Mouse (Mus musculus) thymus, adult 2 months (tissue): ENCODE data around the gene Fam25c. TPM values are rescaled to one million over a fixed set of nuclear protein-coding genes. Genes with fewer than 3 reads are reported as not detected.

Source experiments
- DNase-seq: peaks from one replicate; pipeline ENCODE4 v3.0.0; 2021
- H3K27ac ChIP-seq: fragments of 200-500 bp; 2 replicates; pipeline ENCODE4 v1.5.1; 2012; ENCODE audit warnings: low read length, control low read depth; ENCODE audit not compliant: control insufficient read depth, insufficient read depth
- H3K27me3 ChIP-seq: fragments of 200-500 bp; 2 replicates; pipeline ENCODE4 v1.6.1; 2012; ENCODE audit warnings: mild to moderate bottlenecking, low read length, moderate library complexity, mixed read lengths; ENCODE audit not compliant: control insufficient read depth, insufficient read depth
- H3K36me3 ChIP-seq: fragments of 200-500 bp; 2 replicates; pipeline ENCODE4 v1.6.1; 2012; ENCODE audit warnings: mild to moderate bottlenecking, low read length, moderate library complexity; ENCODE audit not compliant: control insufficient read depth, insufficient read depth
- H3K4me1 ChIP-seq: fragments of 200-500 bp; replicated peaks from 2 replicates; pipeline ENCODE4 v1.6.1; 2012; ENCODE audit warnings: low read length; ENCODE audit not compliant: control insufficient read depth, insufficient read depth
- H3K4me3 ChIP-seq: fragments of 200-500 bp; 2 replicates; pipeline ENCODE4 v1.5.1; 2012; ENCODE audit warnings: mild to moderate bottlenecking, low read length, control low read depth, moderate library complexity; ENCODE audit not compliant: control insufficient read depth, insufficient read depth
- CTCF ChIP-seq: fragments of 200-500 bp; IDR thresholded peaks from 2 replicates; pipeline ENCODE4 v1.5.1; 2012; ENCODE audit warnings: mild to moderate bottlenecking, control low read depth, low read length, moderate library complexity, borderline replicate concordance; ENCODE audit not compliant: control insufficient read depth, poor library complexity, insufficient read depth; ENCODE audit errors: extremely low read depth
- POLR2A ChIP-seq: fragments of 200-500 bp; IDR thresholded peaks from 2 replicates; pipeline ENCODE4 v1.6.1; 2012; ENCODE audit warnings: mild to moderate bottlenecking, low read length, control low read depth, moderate library complexity; ENCODE audit not compliant: control insufficient read depth, poor library complexity, insufficient read depth; ENCODE audit errors: extremely low read depth
- WGBS: fragments of 180-500 bp; shearing (Covaris S2); methylation state at CpG from one replicate; pipeline ENCODE4 v1.1.7; 2018; 5-methylcytosine and 5-hydroxymethylcytosine counted together
- polyA plus RNA-seq: library from polyadenylated mRNA; depleted of rRNA; stranded (reverse); fragments of >200 nt; gene quantifications from 2 replicates; pipeline ENCODE4 v1.2.3, GENCODE M21; 2012

The Fam25c gene
- polyA plus RNA-seq, 1 experiment = 2.2 TPM

DNA sequence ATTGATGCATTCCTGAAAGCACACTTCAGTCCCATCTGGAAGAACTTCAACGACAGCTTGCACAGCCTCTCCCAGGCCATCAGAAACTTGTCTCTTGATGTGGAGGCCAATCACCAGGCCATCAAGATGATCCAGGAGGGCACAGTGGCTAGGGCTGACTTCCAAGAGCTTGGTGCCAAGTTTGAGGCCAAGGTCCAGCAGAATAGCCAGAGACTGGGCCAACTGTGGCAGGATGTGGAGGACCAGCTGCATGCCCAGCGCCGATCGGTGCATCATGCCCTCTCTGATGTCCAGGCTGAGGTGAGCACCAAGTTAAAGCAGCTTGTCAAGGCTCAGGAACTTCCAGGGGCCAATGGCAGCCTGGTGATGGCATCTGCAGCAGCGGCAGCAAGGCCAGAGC lies 42.6 kb upstream of the Fam25c start:
- no peaks in the 10 kb centered on the region for H3K36me3 ChIP-seq
- TF ChIP-seq POLR2A = no peak
- TF ChIP-seq CTCF = no peak
- no peak overlapping the region for H3K27ac ChIP-seq
- no peak overlapping the region for H3K4me3 ChIP-seq
- H3K4me1 ChIP-seq = no peaks in the 10 kb centered on the region
- DNase-seq = no peak
- H3K27me3 ChIP-seq = no peaks in the 10 kb centered on the region
- 96% methylated on average over 5 of the region's 5 CpGs for WGBS

DNA sequence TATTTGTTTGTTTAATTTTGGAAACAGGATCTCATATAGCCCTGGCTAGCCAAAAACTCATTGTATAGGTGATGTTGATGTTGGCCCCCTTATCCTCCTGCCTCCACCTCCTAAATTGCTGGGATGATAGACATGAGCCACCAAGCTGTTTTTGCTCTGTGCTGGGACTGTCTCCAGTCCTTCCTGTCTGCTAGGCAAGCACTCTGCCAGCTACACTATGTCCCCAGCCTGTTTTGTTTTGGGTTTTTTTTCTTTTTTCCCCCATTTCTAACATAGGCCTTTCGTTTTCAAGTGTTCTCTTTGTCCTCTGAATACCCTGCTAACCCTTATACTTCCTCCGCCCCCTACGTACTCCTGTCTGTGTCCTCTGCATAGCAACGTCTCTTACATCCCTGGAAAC lies 38.1 kb upstream of the Fam25c start:
- no peak overlapping the region for H3K4me3 ChIP-seq
- H3K27me3 ChIP-seq = no peaks in the 10 kb centered on the region
- no peak for TF ChIP-seq POLR2A
- TF ChIP-seq CTCF = no peak
- H3K27ac ChIP-seq = no peak overlapping the region
- no peaks in the 10 kb centered on the region for H3K4me1 ChIP-seq
- no peaks in the 10 kb centered on the region for H3K36me3 ChIP-seq
- 81% methylated on average over 4 of the region's 4 CpGs for WGBS
- DNase-seq = no peak

DNA sequence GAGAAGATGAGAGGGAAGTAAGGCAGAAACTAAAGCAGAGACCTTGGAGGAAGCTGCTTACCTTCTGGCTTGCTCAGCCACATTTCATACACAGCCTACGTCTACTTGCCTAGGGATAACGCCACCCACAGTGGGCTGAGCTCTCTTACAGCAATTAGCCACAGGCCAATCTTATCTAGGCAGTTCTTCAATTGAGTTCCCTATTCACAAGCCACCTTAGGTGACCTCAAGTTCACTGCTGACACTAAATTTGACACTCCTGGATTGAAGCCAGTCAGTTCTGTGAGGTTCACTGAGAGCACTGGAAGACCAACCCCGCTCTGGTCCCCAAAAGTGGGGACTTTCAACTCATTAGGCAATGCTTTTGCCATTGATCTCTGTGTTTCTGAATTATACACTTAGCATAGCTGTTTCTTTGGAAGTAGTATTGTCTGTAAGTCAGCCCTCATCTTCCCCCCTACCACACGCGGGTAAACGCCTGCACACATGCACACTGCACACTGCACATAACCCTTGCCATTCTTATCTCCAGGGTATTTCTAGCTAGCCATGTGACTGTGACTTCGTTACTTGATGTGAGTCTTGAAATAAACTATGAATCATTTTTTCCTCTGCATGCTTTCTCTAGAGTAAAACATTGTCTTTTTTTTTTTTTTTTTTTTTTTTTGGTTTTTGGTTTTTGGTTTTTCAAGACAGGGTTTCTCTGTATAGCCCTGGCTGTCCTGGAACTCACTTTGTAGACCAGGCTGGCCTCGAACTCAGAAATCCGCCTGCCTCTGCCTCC lies 27.9 kb upstream of the Fam25c start:
- DNase-seq = no peak
- Histone ChIP-seq H3K36me3 (no peaks in the 10 kb centered on the region), H3K4me3 (no peak overlapping the region), H3K27ac (no peak overlapping the region), H3K4me1 (no peaks in the 10 kb centered on the region), H3K27me3 (no peaks in the 10 kb centered on the region)
- no peak for TF ChIP-seq POLR2A
- no peak for TF ChIP-seq CTCF
- WGBS = 95% methylated on average over 9 of the region's 9 CpGs

DNA sequence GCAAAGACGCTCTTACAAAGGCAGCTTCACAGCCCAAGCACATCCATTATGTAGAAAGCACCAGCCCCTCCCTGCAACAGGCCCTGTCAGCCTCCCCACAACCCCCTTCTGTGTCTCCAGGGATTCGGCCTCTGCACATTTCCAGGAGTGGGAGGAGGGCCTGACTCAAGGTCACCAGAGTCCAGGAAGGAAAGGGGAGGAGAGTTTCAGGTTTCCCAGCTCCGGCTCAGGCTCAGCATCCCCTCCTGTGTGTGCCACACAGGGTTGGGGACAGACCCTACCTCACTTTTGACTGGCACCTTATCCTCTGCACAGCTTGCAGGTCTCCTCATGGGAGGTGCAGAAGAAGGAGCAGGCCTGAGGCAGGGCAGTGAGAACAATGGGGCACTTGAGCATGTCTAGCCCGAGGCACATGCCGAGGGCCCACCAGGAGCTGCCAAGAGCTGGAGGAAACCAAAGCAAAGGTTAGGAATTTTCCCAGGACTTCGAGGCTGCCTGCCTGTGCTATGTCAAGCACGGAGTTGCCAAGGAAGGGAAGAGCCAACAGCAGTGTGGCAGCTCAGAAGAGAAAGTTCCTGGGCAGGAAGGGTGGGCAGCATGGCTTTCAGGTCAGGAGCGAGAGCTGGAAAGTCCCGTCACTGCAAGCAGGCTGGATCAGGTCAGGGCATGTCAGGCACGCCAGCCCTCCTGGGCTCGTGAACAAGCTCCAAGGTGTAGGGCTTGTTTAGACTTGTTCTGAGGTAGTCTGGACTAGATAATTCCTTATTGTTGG lies 23.5 kb upstream of the Fam25c start:
- Histone ChIP-seq H3K36me3 (no peaks in the 10 kb centered on the region), H3K27me3 (no peaks in the 10 kb centered on the region), H3K4me1 (no peaks in the 10 kb centered on the region), H3K27ac (no peak overlapping the region), H3K4me3 (no peak overlapping the region)
- TF ChIP-seq CTCF = no peak
- no peak for TF ChIP-seq POLR2A
- no peak for DNase-seq
- 80% methylated on average over 11 of the region's 11 CpGs for WGBS

DNA sequence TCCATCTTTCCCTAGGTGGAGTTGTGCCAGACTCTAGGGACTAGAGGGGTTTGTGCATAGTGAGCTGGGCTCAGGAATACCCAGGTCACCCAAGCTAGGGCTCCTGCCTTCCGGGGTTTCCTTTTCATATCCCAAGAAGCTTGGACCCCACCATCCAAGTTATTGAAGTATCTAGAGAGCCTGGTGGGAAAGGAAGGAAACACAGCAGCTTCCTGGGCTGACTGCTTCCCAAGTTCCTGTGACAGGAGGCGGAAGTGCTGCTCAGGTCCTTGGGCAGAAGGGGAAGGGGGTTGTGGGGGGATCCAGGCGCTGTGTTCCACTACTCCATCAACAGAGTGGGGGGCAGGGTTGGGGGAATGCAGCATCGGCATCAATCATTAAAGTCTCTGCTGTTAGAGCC lies 21.9 kb upstream of the Fam25c start:
- TF ChIP-seq CTCF = no peak
- Histone ChIP-seq H3K36me3 (no peaks in the 10 kb centered on the region), H3K4me3 (no peak overlapping the region), H3K27ac (no peak overlapping the region), H3K27me3 (no peaks in the 10 kb centered on the region), H3K4me1 (no peaks in the 10 kb centered on the region)
- WGBS = 70% methylated on average over 4 of the region's 4 CpGs
- DNase-seq = no peak

DNA sequence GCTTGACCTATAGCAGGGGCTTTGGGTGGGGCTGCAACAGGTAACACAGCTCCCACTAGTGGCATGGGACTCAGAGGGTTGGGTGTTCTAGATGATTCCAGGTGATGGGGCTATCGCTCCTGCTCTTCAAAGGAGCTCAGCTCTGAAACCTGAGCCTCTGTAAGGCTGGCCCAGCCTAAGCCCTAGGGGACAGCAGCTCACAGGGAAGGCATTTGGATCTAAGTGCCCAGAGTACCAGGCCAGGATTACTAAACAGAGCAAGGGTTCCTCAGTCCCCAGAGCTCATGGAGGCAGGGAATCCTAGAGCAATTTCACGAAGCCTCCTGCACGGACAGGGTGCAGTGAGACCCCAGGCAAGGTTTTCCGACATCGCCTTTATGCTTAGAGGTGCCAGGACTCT lies 20.7 kb upstream of the Fam25c start:
- Histone ChIP-seq H3K27ac (no peak overlapping the region), H3K27me3 (no peaks in the 10 kb centered on the region), H3K4me3 (no peak overlapping the region), H3K4me1 (no peaks in the 10 kb centered on the region), H3K36me3 (no peaks in the 10 kb centered on the region)
- DNase-seq = no peak
- 95% methylated on average over 5 of the region's 5 CpGs for WGBS
- TF ChIP-seq POLR2A (no peak), CTCF (no peak)
